Mouse (Mus musculus) mammary gland, adult 2 months (tissue): Measurements from ENCODE around the gene Atp6v1g2. TPM values are rescaled to one million over a fixed set of nuclear protein-coding genes. Genes with fewer than 3 reads are reported as not detected.

Experiments used
- polyA plus RNA-seq: library from polyadenylated mRNA; depleted of rRNA; stranded (reverse); fragments of >200 nt; gene quantifications from 2 replicates; pipeline ENCODE4 v1.2.3, GENCODE M21; 2012; ENCODE audit warnings: low replicate concordance; rRNA removed

Atp6v1g2 gene
- polyA plus RNA-seq, result 6.5 and 11.8 TPM in 2 replicates

DNA sequence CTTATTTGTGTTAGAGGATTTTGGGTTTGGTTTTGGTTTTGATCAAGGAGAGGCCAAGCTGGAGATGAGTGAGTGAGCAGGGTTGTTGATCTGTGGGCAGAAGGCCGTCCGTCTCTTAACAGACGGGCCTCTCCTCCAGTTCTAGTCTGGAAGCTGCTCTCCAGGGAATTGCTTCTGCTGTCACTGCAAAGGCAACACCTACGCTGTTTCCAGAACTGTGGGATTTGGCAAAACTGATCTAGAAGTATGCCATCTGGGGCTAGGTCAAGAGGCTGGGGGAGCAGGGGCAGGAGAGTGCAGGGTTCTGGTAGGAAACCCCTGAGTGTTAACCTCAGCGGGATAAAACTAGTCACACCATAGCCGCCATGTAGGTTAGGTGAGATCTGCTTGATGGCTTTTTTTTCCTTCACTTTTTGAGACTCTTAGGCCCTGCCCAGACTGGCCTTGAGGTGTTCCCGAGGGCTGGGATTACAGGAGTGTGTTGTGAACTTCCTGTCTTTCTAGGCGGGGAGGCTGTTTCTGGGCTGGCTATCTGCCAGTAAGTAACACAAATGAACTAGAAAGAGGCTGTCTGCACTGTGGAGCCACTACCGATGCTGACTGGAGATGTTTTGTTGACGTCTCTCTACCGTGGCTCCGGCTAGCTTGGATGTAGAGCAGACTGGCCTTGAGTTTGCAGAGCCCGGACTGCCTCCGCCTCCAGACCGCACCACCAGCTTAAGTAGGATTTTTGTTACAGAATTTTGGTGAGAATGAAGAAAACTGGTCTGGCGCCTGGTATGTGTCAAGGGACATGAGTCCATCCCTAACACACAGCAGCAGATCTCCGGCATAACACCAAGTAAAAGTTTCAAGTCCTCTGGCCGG is at the start of gene Atp6v1g2:
Gene Atp6v1g2, plus strand, starts transcription at position 547 of the 867 bp plus-strand sequence.

DNA sequence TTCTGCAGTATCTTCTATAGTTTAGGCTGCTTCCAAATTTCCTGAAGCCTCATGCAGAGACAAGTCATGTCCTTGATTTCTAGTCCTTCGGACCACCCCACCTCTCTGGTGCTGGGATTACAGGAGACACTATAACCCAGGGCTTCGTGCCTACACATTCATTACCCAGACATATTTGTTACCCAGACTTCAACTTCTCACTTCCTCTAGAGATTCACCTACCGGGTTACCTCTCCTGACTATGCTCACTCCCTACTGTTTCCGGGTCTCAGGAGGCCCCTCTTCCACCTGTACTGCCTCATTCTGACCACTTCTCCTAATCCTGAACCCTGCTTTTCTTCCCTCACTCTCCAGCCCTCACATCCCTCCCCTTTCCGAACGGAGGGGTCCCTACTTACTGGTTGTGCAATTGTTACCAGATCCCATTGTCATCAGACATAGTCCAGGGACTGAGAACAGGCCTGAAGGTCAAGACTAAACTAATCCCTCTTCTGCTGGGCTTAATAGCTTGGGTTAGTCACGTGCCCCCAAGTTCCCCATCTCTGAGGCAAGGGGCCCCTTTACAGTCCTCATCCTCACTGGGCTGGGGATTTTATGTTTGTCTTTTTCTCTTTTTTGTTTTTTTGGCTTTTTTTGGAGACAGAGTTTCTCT is 45.4 kb upstream of the Atp6v1g2 start, which contains the start of gene Lst1:
Gene Lst1, minus strand, starts transcription at position 481 of the 652 bp plus-strand sequence.

DNA sequence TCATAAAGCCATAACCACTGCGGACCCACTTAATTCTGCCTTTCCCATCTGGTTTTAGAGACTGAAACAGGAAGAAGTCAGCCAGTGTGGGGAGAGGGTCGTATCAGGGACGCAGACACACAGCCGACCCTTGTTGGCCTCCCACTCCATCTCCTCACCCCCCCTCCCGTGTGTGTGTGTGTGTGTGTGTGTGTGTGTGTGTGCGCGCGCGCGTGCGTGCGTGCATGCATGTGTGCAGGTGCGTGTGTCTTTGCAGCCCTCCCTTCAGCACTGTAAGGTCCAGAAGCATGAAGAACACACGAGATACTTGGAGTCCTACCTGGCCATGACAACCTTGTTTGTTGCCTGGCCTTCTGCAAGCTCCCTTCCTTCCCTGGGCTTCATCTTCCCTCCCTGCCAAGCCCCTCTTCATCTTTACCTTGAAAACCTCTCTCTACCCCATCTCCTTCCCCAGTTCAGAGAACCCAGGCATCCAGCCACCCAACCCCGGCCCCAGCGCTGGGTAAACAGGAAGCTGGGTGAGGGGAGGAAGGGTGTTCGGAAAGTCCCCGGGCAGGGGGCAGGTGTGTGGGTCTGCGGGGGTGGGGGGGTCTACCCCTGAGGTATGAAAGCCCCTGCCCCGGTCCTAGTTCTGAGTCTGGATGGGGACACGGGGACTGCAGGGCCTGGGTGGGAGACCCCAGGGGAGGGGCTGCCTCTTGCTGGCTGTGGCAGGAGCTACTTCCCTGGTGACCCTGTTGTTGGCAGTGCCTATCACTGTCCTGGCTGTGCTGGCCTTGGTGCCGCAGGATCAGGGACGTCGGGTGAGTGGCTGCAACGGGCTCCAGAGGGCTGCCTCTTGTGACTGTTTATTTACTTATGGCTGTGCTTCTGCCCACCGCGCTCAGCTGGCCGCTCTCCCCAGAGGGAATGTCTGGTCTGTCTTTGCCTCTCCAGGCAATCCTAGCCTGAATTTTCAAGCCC is 39.3 kb upstream of the Atp6v1g2 start, which contains the start of gene Ltb:
Gene Ltb, plus strand, starts transcription at position 559 of the 963 bp plus-strand sequence.

GRCm38 (mm10) chr17:35201787-35202186 is 31.7 kb upstream of the Atp6v1g2 start, which contains the start of gene Tnf:
Tnf (minus strand) TSS chr17:35202007.

GRCm38 (mm10) chr17:35204494-35205379 is 28.7 kb upstream of the Atp6v1g2 start, which contains the start of gene Lta:
Lta (minus strand) TSS chr17:35205351.

GRCm38 (mm10) chr17:35220156-35220952 is 13.1 kb upstream of the Atp6v1g2 start, which contains the start of gene Gm16181:
Gm16181 (plus strand) TSS chr17:35220834.

GRCm38 (mm10) chr17:35235614-35236389 is 2.3 kb downstream of the Atp6v1g2 start, which contains the start of gene Nfkbil1:
Nfkbil1 (minus strand) TSS chr17:35235792.

DNA sequence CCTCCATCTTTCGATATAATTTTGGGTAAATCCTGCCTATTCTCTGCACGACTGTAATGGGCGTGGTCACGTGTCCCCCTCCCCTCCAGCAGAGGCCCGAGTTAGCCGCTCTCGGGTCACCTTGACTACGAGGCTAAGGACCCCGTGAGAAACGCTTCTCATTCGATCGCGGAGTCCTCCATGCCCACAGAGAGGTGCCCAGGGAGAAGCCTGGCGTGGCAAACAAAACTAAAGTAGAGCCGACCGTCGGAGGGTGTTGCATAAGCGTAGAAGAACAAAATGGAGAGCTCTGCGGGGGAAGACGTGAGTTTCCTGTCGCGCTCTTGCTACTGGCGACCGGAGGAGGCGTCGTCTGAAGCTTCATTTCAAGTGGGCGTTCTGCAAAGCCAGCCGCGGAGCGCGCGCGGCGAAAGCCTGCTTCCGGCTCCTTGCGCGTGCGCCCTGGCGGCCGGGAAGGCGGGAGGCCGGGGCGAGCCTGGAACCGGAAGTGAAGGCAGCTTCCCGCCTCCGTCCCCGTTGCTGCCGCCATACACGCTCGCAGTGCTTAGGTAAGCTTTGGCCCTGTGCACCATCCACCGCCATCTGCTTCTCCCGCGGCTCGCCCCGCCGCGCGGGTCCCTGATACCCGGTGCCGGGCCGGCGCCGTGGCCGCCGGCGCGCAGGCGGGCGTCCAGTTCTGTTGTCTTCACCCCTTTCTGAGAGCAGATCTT is 8.0 kb downstream of the Atp6v1g2 start, which contains the start of gene Ddx39b:
Gene Ddx39b, plus strand, starts transcription at position 442 of the 710 bp plus-strand sequence.

DNA sequence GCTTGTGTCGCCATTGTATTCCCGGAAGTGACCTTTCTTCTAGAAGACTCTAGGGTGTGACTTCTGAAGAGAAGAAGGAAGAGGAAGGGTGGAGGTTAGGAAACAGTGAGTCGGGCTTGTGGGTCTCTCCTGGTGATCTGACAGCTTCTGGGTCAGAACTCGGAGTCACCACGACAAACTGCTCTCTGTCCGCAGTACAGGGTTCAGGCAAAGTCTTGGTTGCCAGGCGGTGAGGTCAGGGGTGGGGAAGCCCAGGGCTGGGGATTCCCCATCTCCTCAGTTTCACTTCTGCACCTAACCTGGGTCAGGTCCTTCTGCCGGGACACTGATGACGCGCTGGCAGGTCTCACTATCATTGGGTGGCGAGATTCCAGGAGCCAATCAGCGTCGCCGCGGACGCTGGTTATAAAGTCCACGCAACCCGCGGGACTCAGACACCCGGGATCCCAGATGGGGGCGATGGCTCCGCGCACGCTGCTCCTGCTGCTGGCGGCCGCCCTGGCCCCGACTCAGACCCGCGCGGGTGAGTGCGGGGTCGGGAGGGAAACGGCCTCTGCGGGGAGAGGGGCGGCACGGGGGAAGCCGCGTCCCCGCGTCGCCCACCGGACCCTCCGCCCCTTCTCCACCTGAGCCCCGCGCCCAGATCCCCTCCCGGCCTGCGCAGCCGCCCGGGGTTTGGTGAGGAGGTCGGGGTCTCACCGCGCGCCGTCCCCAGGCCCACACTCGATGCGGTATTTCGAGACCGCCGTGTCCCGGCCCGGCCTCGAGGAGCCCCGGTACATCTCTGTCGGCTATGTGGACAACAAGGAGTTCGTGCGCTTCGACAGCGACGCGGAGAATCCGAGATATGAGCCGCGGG is 29.4 kb downstream of the Atp6v1g2 start, which contains the start of gene H2-D1:
Gene H2-D1, plus strand, starts transcription at position 67 of the 859 bp plus-strand sequence.

Other genes with a start within 250 kb of the Atp6v1g2 start
- 197 and 475 TPM in 2 replicates for gene Vars, start 232.7 kb upstream of the Atp6v1g2 start, polyA plus RNA-seq
- gene Vwa7, start 217.1 kb upstream of the Atp6v1g2 start, polyA plus RNA-seq, result 1.4 and 3.9 TPM in 2 replicates
- 1.7 and 2.0 TPM in 2 replicates for gene Sapcd1, start 205.6 kb upstream of the Atp6v1g2 start, polyA plus RNA-seq
- 4.2 and 4.8 TPM in 2 replicates for gene Msh5, start 186.9 kb upstream of the Atp6v1g2 start, polyA plus RNA-seq
- gene Clic1, start 183.7 kb upstream of the Atp6v1g2 start, polyA plus RNA-seq, result 110 and 121 TPM in 2 replicates
- 58.1 and 90.9 TPM in 2 replicates for gene Ddah2, start 174.6 kb upstream of the Atp6v1g2 start, polyA plus RNA-seq
- gene Ly6g6c, start 168.3 kb upstream of the Atp6v1g2 start, polyA plus RNA-seq, result 1.5 and 25.2 TPM in 2 replicates
- gene Mpig6b, start 167.5 kb upstream of the Atp6v1g2 start, polyA plus RNA-seq, result 0.67 and 0.80 TPM in 2 replicates
- gene Ly6g6e, start 156.8 kb upstream of the Atp6v1g2 start, polyA plus RNA-seq, result 5.7 and 9.0 TPM in 2 replicates
- gene Ly6g6d, start 155.6 kb upstream of the Atp6v1g2 start, polyA plus RNA-seq, result 1.1 and 2.2 TPM in 2 replicates
- 0.19 TPM in 1 of 2 replicates, not detected in the other for gene Ly6g6f, start 148.1 kb upstream of the Atp6v1g2 start, polyA plus RNA-seq
- gene Abhd16a, start 144.4 kb upstream of the Atp6v1g2 start, polyA plus RNA-seq, result 200 and 293 TPM in 2 replicates
- gene Ly6g5c, start 125.4 kb upstream of the Atp6v1g2 start, polyA plus RNA-seq, result not detected in 2 replicates
- 3.5 and 4.4 TPM in 2 replicates for gene Ly6g5b, start 118.2 kb upstream of the Atp6v1g2 start, polyA plus RNA-seq
- gene Gpank1, start 112.2 kb upstream of the Atp6v1g2 start, polyA plus RNA-seq, result 16.3 and 24.8 TPM in 2 replicates
- 376 and 470 TPM in 2 replicates for gene Csnk2b, start 111.6 kb upstream of the Atp6v1g2 start, polyA plus RNA-seq
- 8.7 and 9.2 TPM in 2 replicates for gene D17H6S53E, start 107.3 kb upstream of the Atp6v1g2 start, polyA plus RNA-seq
- gene Apom, start 101.6 kb upstream of the Atp6v1g2 start, polyA plus RNA-seq, result 0.16 and 0.93 TPM in 2 replicates
- gene Bag6, start 98.5 kb upstream of the Atp6v1g2 start, polyA plus RNA-seq, result 203 and 278 TPM in 2 replicates
- gene Prrc2a, start 68.8 kb upstream of the Atp6v1g2 start, polyA plus RNA-seq, result 344 and 571 TPM in 2 replicates
- gene Aif1, start 57.6 kb upstream of the Atp6v1g2 start, polyA plus RNA-seq, result 2.8 and 5.7 TPM in 2 replicates
- 48.2 and 60.4 TPM in 2 replicates for gene Lst1, start 45.2 kb upstream of the Atp6v1g2 start, polyA plus RNA-seq
- gene Ltb, start 39.2 kb upstream of the Atp6v1g2 start, polyA plus RNA-seq, result 118 and 400 TPM in 2 replicates
- 7.1 and 9.9 TPM in 2 replicates for gene Tnf, start 31.7 kb upstream of the Atp6v1g2 start, polyA plus RNA-seq
- 12.2 and 19.0 TPM in 2 replicates for gene Lta, start 28.3 kb upstream of the Atp6v1g2 start, polyA plus RNA-seq
- gene Gm16181, start 12.8 kb upstream of the Atp6v1g2 start, polyA plus RNA-seq, result 0.80 and 4.0 TPM in 2 replicates
- 10.2 and 38.6 TPM in 2 replicates for gene Nfkbil1, start 2.1 kb downstream of the Atp6v1g2 start, polyA plus RNA-seq
- gene Ddx39b, start 8.1 kb downstream of the Atp6v1g2 start, polyA plus RNA-seq, result 265 and 272 TPM in 2 replicates
- gene H2-D1, start 29.1 kb downstream of the Atp6v1g2 start, polyA plus RNA-seq, result 1,785 and 2,234 TPM in 2 replicates
- gene H2-Q1, start 86.7 kb downstream of the Atp6v1g2 start, polyA plus RNA-seq, result 0.06 and 0.08 TPM in 2 replicates
- 2.9 and 3.9 TPM in 2 replicates for gene H2-Q2, start 108.6 kb downstream of the Atp6v1g2 start, polyA plus RNA-seq
- gene H2-Q4, start 146.0 kb downstream of the Atp6v1g2 start, polyA plus RNA-seq, result 138 and 275 TPM in 2 replicates
- 123 and 169 TPM in 2 replicates for gene H2-Q6, start 191.2 kb downstream of the Atp6v1g2 start, polyA plus RNA-seq
- gene H2-Q7, start 205.5 kb downstream of the Atp6v1g2 start, polyA plus RNA-seq, result 529 and 618 TPM in 2 replicates
- 195 and 217 TPM in 2 replicates for gene H2-Q10, start 236.4 kb downstream of the Atp6v1g2 start, polyA plus RNA-seq